Mouse (Mus musculus) embryonic facial prominence, embryonic 15.5 days (tissue): ENCODE measurements at regions not wholly inside any gene's neighbourhood (a gene's known extent, or its start where the extent isn't known, plus 50 kb on each side); places are given as distances from the start of the nearest gene placed in this dataset.

Source experiments
- ATAC-seq: fragments of 200-750 bp; cut with Nextera tagmentation; 2 replicates; pipeline ENCODE4 v1.8.0; 2017; ENCODE audit warnings: low read depth, moderate TSS enrichment; ENCODE audit not compliant: insufficient number of reproducible peaks, low FRiP score, low TSS enrichment
- H3K27ac ChIP-seq: fragments of 300-500 bp; sonication (generic); replicated peaks from 2 replicates; pipeline ENCODE4 v1.5.1; 2015; ENCODE audit warnings: mild to moderate bottlenecking, inconsistent platforms
- H3K27me3 ChIP-seq: fragments of 300-500 bp; sonication (generic); 2 replicates; pipeline ENCODE4 v1.6.1; 2015; ENCODE audit warnings: inconsistent platforms
- H3K36me3 ChIP-seq: fragments of 300-500 bp; sonication (generic); 2 replicates; pipeline ENCODE4 v1.6.1; 2015; ENCODE audit warnings: mild to moderate bottlenecking, inconsistent platforms
- H3K4me1 ChIP-seq: fragments of 300-500 bp; sonication (generic); 2 replicates; pipeline ENCODE4 v1.6.1; 2015; ENCODE audit warnings: inconsistent platforms
- H3K4me2 ChIP-seq: fragments of 300-500 bp; sonication (generic); replicated peaks from 2 replicates; pipeline ENCODE4 v1.6.1; 2015; ENCODE audit warnings: mild to moderate bottlenecking, inconsistent platforms
- H3K4me3 ChIP-seq: fragments of 300-500 bp; sonication (generic); replicated peaks from 2 replicates; pipeline ENCODE4 v1.5.1; 2015; ENCODE audit warnings: mild to moderate bottlenecking, inconsistent platforms
- H3K9ac ChIP-seq: fragments of 300-500 bp; sonication (generic); 2 replicates; pipeline ENCODE4 v1.6.1; 2015; ENCODE audit warnings: inconsistent platforms
- H3K9me3 ChIP-seq: fragments of 300-500 bp; sonication (generic); replicated peaks from 2 replicates; pipeline ENCODE4 v1.6.1; 2016; ENCODE audit warnings: inconsistent platforms
- WGBS: fragments of 180-500 bp; shearing (Covaris S2); methylation state at CpG from one replicate; pipeline ENCODE4 v1.1.7; 2015; 5-methylcytosine and 5-hydroxymethylcytosine counted together

GRCm38 (mm10) chr1:42107925-42108324 is 587.6 kb upstream of the Pou3f3 start:
- no peak overlapping the region for H3K4me2 ChIP-seq
- no peaks in the 10 kb centered on the region for H3K4me1 ChIP-seq

GRCm38 (mm10) chr1:42152175-42152790 is 543.3 kb upstream of the Pou3f3 start:
- H3K27ac ChIP-seq, result no peak overlapping the region
- H3K9me3 ChIP-seq, result no peaks in the 10 kb centered on the region
- no peak overlapping the region for H3K9ac ChIP-seq
- no peaks in the 10 kb centered on the region for H3K36me3 ChIP-seq
- no peaks in the 10 kb centered on the region for H3K27me3 ChIP-seq
- 72% methylated on average over 13 of the region's 13 CpGs for WGBS
- H3K4me3 ChIP-seq, result no peak overlapping the region
- H3K4me2 ChIP-seq, result no peak overlapping the region
- H3K4me1 ChIP-seq, result no peaks in the 10 kb centered on the region
- no peak for ATAC-seq

More at GRCm38 (mm10) chr1:42107925-42108324, 587.6 kb upstream of the Pou3f3 start:
- no peak overlapping the region for H3K4me3 ChIP-seq
- no peaks in the 10 kb centered on the region for H3K27me3 ChIP-seq
- ATAC-seq, result no peak
- no peak overlapping the region for H3K27ac ChIP-seq
- H3K36me3 ChIP-seq, result no peaks in the 10 kb centered on the region
- H3K9ac ChIP-seq, result no peak overlapping the region
- 92% methylated on average over 1 of the region's 1 CpGs for WGBS
- no peaks in the 10 kb centered on the region for H3K9me3 ChIP-seq

- 56% methylated on average over 3 of the region's 3 CpGs for WGBS
- no peak overlapping the region for H3K27ac ChIP-seq
Measured at GRCm38 (mm10) chr1:42152916-42153315, 542.7 kb upstream of the Pou3f3 start.

GRCm38 (mm10) chr1:42167790-42168572 is 527.6 kb upstream of the Pou3f3 start:
- no peak for ATAC-seq

More at GRCm38 (mm10) chr1:42152916-42153315, 542.7 kb upstream of the Pou3f3 start:
- no peaks in the 10 kb centered on the region for H3K9me3 ChIP-seq
- no peaks in the 10 kb centered on the region for H3K4me1 ChIP-seq
- H3K9ac ChIP-seq, result no peak overlapping the region
- H3K27me3 ChIP-seq, result no peaks in the 10 kb centered on the region
- H3K4me3 ChIP-seq, result no peak overlapping the region
- H3K4me2 ChIP-seq, result no peak overlapping the region
- ATAC-seq, result no peak
- H3K36me3 ChIP-seq, result no peaks in the 10 kb centered on the region

GRCm38 (mm10) chr1:42169505-42169904 is 526.1 kb upstream of the Pou3f3 start:
- 64% methylated on average over 3 of the region's 3 CpGs for WGBS

More at GRCm38 (mm10) chr1:42167790-42168572, 527.6 kb upstream of the Pou3f3 start:
- Histone ChIP-seq H3K27me3 (no peaks in the 10 kb centered on the region), H3K36me3 (no peaks in the 10 kb centered on the region), H3K4me2 (no peak overlapping the region), H3K27ac (no peak overlapping the region), H3K9ac (no peak overlapping the region), H3K4me3 (no peak overlapping the region), H3K9me3 (no peaks in the 10 kb centered on the region), H3K4me1 (no peaks in the 10 kb centered on the region)
- 87% methylated on average over 7 of the region's 7 CpGs for WGBS

GRCm38 (mm10) chr1:42186295-42186694 is 509.3 kb upstream of the Pou3f3 start:
- H3K36me3 ChIP-seq, result no peaks in the 10 kb centered on the region
- no peak overlapping the region for H3K9ac ChIP-seq
- H3K9me3 ChIP-seq, result no peaks in the 10 kb centered on the region
- H3K4me3 ChIP-seq, result no peak overlapping the region
- no peak for ATAC-seq
- no peak overlapping the region for H3K4me2 ChIP-seq
- no peaks in the 10 kb centered on the region for H3K4me1 ChIP-seq
- H3K27ac ChIP-seq, result no peak overlapping the region
- H3K27me3 ChIP-seq, result no peaks in the 10 kb centered on the region

More at GRCm38 (mm10) chr1:42169505-42169904, 526.1 kb upstream of the Pou3f3 start:
- H3K4me1 ChIP-seq, result no peaks in the 10 kb centered on the region
- no peak overlapping the region for H3K4me2 ChIP-seq
- no peaks in the 10 kb centered on the region for H3K27me3 ChIP-seq
- H3K9ac ChIP-seq, result no peak overlapping the region
- H3K36me3 ChIP-seq, result no peaks in the 10 kb centered on the region
- no peak overlapping the region for H3K27ac ChIP-seq
- no peak overlapping the region for H3K4me3 ChIP-seq
- ATAC-seq, result peak; percentile 79
- H3K9me3 ChIP-seq, result no peaks in the 10 kb centered on the region

- no peak overlapping the region for H3K27ac ChIP-seq
- H3K4me1 ChIP-seq, result 0 out of 2 replicates have a peak, but pooled peaks cover 4% of the 10 kb centered on the region
- no peak overlapping the region for H3K9ac ChIP-seq
- no peak overlapping the region for H3K4me3 ChIP-seq
- no peaks in the 10 kb centered on the region for H3K27me3 ChIP-seq
- WGBS, result 88% methylated on average over 1 of the region's 1 CpGs
- no peaks in the 10 kb centered on the region for H3K36me3 ChIP-seq
- ATAC-seq, result no peak
- no peak overlapping the region for H3K4me2 ChIP-seq
- H3K9me3 ChIP-seq, result no peaks in the 10 kb centered on the region
Measured at GRCm38 (mm10) chr1:42228098-42228497, 467.5 kb upstream of the Pou3f3 start.

- 0 out of 2 replicates have a peak, but pooled peaks cover 8% of the 10 kb centered on the region for H3K4me1 ChIP-seq
- no peak for ATAC-seq
- no peaks in the 10 kb centered on the region for H3K36me3 ChIP-seq
- no peaks in the 10 kb centered on the region for H3K27me3 ChIP-seq
- no peaks in the 10 kb centered on the region for H3K9me3 ChIP-seq
- WGBS, result 59% methylated on average over 12 of the region's 12 CpGs
- H3K9ac ChIP-seq, result no peak overlapping the region
- H3K27ac ChIP-seq, result no peak overlapping the region
- no peak overlapping the region for H3K4me3 ChIP-seq
- 0 out of 2 replicates have a peak overlapping the region, but pooled peaks have one; percentile 8 for H3K4me2 ChIP-seq
Measured at GRCm38 (mm10) chr1:42229711-42230110, 465.9 kb upstream of the Pou3f3 start.

- H3K9ac ChIP-seq, result no peak overlapping the region
- no peaks in the 10 kb centered on the region for H3K36me3 ChIP-seq
- WGBS, result 85% methylated on average over 21 of the region's 21 CpGs
- no peaks in the 10 kb centered on the region for H3K27me3 ChIP-seq
- no peak overlapping the region for H3K27ac ChIP-seq
- no peak overlapping the region for H3K4me2 ChIP-seq
- peak; percentile 34; the same call in 1 of the 2 replicates for ATAC-seq
- no peak overlapping the region for H3K4me3 ChIP-seq
- H3K4me1 ChIP-seq, result 0 out of 2 replicates have a peak, but pooled peaks cover 8% of the 10 kb centered on the region
- no peaks in the 10 kb centered on the region for H3K9me3 ChIP-seq
Measured at GRCm38 (mm10) chr1:42230469-42231040, 465.0 kb upstream of the Pou3f3 start.

- Histone ChIP-seq H3K4me1 (0 out of 2 replicates have a peak, but pooled peaks cover 8% of the 10 kb centered on the region), H3K27me3 (no peaks in the 10 kb centered on the region), H3K27ac (no peak overlapping the region), H3K4me2 (no peak overlapping the region), H3K9ac (no peak overlapping the region), H3K9me3 (no peaks in the 10 kb centered on the region), H3K36me3 (no peaks in the 10 kb centered on the region), H3K4me3 (no peak overlapping the region)
- 56% methylated on average over 5 of the region's 5 CpGs for WGBS
- ATAC-seq, result no peak
Measured at GRCm38 (mm10) chr1:42231091-42231490, 464.5 kb upstream of the Pou3f3 start.

GRCm38 (mm10) chr1:42231897-42232296 is 463.7 kb upstream of the Pou3f3 start:
- Histone ChIP-seq H3K27ac (no peak overlapping the region), H3K9ac (no peak overlapping the region), H3K36me3 (no peaks in the 10 kb centered on the region), H3K9me3 (no peaks in the 10 kb centered on the region), H3K4me3 (no peak overlapping the region), H3K4me2 (no peak overlapping the region), H3K4me1 (0 out of 2 replicates have a peak, but pooled peaks cover 8% of the 10 kb centered on the region), H3K27me3 (no peaks in the 10 kb centered on the region)
- no peak for ATAC-seq
- WGBS, result 74% methylated on average over 5 of the region's 5 CpGs
